Comparison of ENCODE assay signal across 24 mouse cellular contexts in the genomic region with DNA sequence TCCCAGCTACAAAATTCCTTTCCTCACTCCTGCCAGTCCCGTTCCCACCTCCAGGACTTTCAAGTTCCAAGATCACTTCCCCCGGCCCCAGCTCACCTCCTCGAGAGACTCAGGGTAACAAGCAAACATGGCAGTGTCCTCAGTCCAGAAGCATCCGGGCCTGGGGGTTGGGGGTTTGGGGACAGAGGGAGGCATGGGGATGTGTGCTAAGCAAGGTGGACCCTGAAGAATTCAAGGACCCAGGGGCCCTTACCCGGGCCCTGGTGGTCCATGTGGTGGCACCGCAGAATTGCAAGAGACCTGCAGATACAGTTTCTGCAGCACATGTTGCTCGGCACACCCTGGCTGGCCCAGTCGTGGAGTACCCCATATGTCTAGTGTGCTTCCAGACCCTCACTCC.
"Had no signal": no experiment of that assay in that cellular context is flagged by ENCODE, and none has a peak within 500 bp of the region (broad histone marks: within the 10 kb centered on the region; RNA-seq: fewer than 3 reads in every experiment).

No protein-coding gene starts in this region.

- H3K27ac ChIP-seq: heart, embryonic 13.5 days; heart, embryonic 15.5 days; hindbrain, embryonic 15.5 days; hindbrain, postnatal 0 days; kidney, embryonic 15.5 days; kidney, postnatal 0 days; limb, embryonic 12.5 days; liver, embryonic 12.5 days; liver, embryonic 14.5 days had no signal

- H3K9ac ChIP-seq: heart, embryonic 13.5 days; heart, embryonic 15.5 days; hindbrain, embryonic 15.5 days; kidney, embryonic 15.5 days; limb, embryonic 12.5 days; liver, embryonic 12.5 days; liver, embryonic 14.5 days had no signal

- H3K27me3 ChIP-seq: heart, embryonic 13.5 days; heart, embryonic 15.5 days; hindbrain, embryonic 15.5 days; kidney, embryonic 15.5 days; limb, embryonic 12.5 days; liver, embryonic 12.5 days had no signal

- H3K4me3 ChIP-seq: heart, embryonic 13.5 days; heart, embryonic 15.5 days; hindbrain, embryonic 15.5 days; kidney, embryonic 15.5 days; limb, embryonic 12.5 days; liver, embryonic 12.5 days had no signal

- H3K4me2 ChIP-seq: heart, embryonic 11.5 days; heart, embryonic 13.5 days; heart, embryonic 15.5 days; hindbrain, embryonic 15.5 days; kidney, embryonic 15.5 days; limb, embryonic 12.5 days; liver, embryonic 12.5 days had no signal

- DNase-seq: gastrocnemius, postnatal 14 days; gastrocnemius, postnatal 36 days; heart, adult 18-20 months; heart, postnatal 14 days; heart, postnatal 36 days; kidney, adult 11 months; kidney, adult 2 months; kidney, adult 9 months; kidney, postnatal 14 days; kidney, postnatal 36 days; layer of hippocampus, adult 9-11 months; layer of hippocampus, postnatal 36 days; left cerebral cortex, postnatal 4 days had no signal

- H3K36me3 ChIP-seq: heart, embryonic 13.5 days; heart, embryonic 15.5 days; hindbrain, embryonic 15.5 days; kidney, embryonic 15.5 days; limb, embryonic 12.5 days; liver, embryonic 12.5 days had no signal

- H3K4me1 ChIP-seq: heart, embryonic 13.5 days; heart, embryonic 15.5 days; hindbrain, embryonic 15.5 days; kidney, embryonic 15.5 days; limb, embryonic 12.5 days; liver, embryonic 12.5 days had no signal

- ATAC-seq: hindbrain, postnatal 0 days; intestine, embryonic 16.5 days; liver, embryonic 12.5 days had no signal

- H3K9me3 ChIP-seq: heart, embryonic 13.5 days; heart, embryonic 15.5 days; hindbrain, embryonic 15.5 days; kidney, embryonic 15.5 days; limb, embryonic 12.5 days; liver, embryonic 12.5 days had no signal
